Mouse (Mus musculus): ENCODE results near the gene Rps19.
"Not testable (repeated sequence)": the region's sequence is repeated elsewhere in the genome, so short reads cannot be mapped to it uniquely, and the experiment has no call there.

Gene Rps19

GRCm38 (mm10) chr7:24877588-24877987, 6.6 kb upstream of the Rps19 start:
- DNase-seq, result no peak

- no peak for DNase-seq
Measured at GRCm38 (mm10) chr7:24879620-24880019, 4.6 kb upstream of the Rps19 start.

- no peak for DNase-seq
Measured at GRCm38 (mm10) chr7:24882416-24883199, 1.6 kb upstream of the Rps19 start.

- no peak for DNase-seq
Measured at GRCm38 (mm10) chr7:24884693-24885291, 621 bp downstream of the Rps19 start.

GRCm38 (mm10) chr7:24885468-24886307, 1.5 kb downstream of the Rps19 start:
- DNase-seq, result no peak

GRCm38 (mm10) chr7:24886308-24886633, 2.1 kb downstream of the Rps19 start:
- DNase-seq, result peak; percentile 39

- no peak for DNase-seq
Measured at GRCm38 (mm10) chr7:24887096-24887495, 2.9 kb downstream of the Rps19 start.

GRCm38 (mm10) chr7:24889431-24890220, 5.5 kb downstream of the Rps19 start:
- peak; percentile 57 for DNase-seq

GRCm38 (mm10) chr7:24890281-24891216, 6.4 kb downstream of the Rps19 start:
- DNase-seq, result peak; percentile 68

- no peak for DNase-seq
Measured at GRCm38 (mm10) chr7:24891241-24892124, 7.3 kb downstream of the Rps19 start.

GRCm38 (mm10) chr7:24892125-24892583, 8.0 kb downstream of the Rps19 start:
- DNase-seq, result no peak

GRCm38 (mm10) chr7:24895749-24896148, 11.6 kb downstream of the Rps19 start:
- not testable (repeated sequence) for DNase-seq

- DNase-seq, result no peak
Measured at GRCm38 (mm10) chr7:24896269-24896668, 12.1 kb downstream of the Rps19 start.

- no peak for DNase-seq
Measured at GRCm38 (mm10) chr7:24897224-24897623, 13.1 kb downstream of the Rps19 start, which contains the start of gene Cd79a. Gene Cd79a, plus strand, starts transcription at chr7:24897381.

GRCm38 (mm10) chr7:24897959-24898358, 13.8 kb downstream of the Rps19 start:
- DNase-seq, result no peak

- no peak for DNase-seq
Measured at GRCm38 (mm10) chr7:24901114-24901513, 16.9 kb downstream of the Rps19 start.

GRCm38 (mm10) chr7:24901842-24902241, 17.7 kb downstream of the Rps19 start:
- DNase-seq, result no peak

- DNase-seq, result no peak
Measured at GRCm38 (mm10) chr7:24902264-24902629, 18.1 kb downstream of the Rps19 start.

- DNase-seq, result peak; percentile 83
Measured at GRCm38 (mm10) chr7:24902630-24903443, 18.7 kb downstream of the Rps19 start, which contains the start of gene Arhgef1. Gene Arhgef1, plus strand, starts transcription at chr7:24902912.

- no peak for DNase-seq
Measured at GRCm38 (mm10) chr7:24903444-24903825, 19.3 kb downstream of the Rps19 start.
